Mouse (Mus musculus) heart, adult 11 months (tissue): Measurements from ENCODE around the gene Rabggtb.
A peak's percentile ranks its signal among the peaks of the same experiment; 100 is the strongest.

Source experiments
- DNase-seq: peaks from one replicate; pipeline ENCODE4 v3.0.0; 2022

The Rabggtb gene

DNA sequence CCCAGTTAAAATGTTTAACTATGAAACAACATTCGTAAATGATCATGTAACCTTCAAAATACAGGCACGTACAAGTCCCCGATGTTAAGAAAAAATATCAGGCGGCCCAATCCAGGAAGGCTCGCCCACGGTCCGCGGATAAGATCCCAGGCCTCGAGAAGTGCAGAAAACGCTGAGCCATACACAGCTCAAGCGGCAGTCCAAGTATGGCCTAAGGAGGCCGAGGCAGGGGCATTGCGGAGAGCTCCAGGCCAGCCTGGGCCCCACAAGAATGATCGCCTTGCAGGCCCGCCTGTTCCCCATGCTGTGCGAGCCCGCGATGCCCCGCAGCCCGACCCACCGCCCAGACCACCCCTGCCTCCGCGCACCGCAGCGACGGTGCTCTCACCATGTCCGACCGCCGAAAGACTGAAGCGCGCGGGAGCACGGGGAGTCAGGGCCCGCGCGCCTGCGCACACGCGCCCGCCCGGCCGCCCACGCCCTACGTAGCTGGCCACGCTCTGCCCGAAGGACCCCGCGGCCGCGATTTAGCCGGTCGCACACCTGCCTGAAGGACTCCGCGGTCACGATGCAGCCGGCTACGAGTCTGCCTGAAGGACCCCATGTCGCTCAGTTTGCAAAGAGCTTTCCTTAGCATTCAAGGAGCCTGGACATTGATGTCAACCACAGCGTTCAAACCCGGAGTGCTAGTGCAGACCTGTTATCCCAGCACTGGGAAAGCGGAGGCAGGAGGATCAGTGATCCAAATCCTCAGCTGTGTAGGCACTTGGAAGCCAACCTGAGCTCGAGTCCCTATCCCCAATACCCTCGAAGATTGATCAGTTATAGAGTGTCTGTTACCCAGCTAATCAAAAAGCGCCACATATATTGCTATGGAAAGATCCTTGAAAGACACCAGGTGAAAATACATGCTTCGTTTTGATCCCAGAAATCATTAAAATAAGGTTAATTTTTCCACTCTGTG is at the start of gene Rabggtb:
Rabggtb (minus strand) TSS at position 464 of the 964 bp plus-strand sequence.
- DNase-seq = peak; percentile 100

DNA sequence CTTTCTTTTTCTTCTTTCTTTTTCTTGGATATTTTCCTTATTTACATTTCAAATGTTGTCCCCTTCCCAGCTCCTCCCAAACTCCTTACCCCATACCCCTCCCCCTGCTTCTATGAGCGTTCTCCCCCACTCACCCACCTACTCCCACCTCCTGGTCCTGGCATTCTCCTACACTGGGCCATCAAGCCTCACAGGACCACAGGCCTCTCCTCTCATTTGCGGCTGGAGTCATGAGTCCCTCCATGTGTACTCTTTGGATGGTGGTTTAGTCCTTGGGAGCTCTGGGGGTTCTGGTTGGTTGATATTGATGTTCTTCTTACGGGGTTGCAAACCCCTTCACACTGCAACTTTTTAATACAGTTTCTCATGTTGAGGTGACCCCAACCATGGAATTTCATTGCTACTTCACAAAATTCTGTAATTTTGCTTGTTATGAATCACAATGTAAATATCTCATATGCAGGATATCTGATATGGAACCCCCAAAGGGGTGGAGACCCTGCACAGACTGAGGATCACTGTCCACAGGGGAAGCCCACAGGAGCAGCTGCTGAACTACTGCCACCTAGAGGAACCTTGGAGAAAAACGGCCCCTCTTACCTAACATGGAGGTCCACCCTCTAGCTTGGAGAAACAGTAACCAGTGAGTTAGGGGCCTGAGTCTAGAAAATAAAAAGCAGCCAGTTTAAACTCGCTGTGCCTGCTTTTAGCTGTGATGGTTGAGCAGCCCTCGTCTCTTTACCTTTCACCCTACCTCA is 49.0 kb upstream of the Rabggtb start:
- peak; percentile 87 for DNase-seq

DNA sequence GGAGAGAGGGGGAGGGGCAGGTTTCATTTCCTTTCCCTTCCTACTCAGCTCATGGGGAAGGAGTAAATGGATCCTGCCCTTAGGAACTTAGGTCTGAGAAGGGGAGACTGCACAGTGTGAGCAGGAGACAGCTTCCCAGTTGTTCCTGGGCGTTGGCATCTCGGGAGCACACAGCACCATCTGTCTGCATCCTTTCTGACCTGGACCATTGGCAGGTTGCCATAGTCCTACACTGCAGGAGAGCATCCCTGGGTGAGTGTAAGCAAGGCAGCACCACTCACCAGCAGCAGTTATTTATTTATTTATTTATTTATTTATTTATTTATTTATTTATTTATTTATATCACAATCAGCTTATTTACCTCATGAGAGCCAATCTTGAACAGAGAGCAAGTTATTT is 48.1 kb upstream of the Rabggtb start:
- peak; percentile 75 for DNase-seq

DNA sequence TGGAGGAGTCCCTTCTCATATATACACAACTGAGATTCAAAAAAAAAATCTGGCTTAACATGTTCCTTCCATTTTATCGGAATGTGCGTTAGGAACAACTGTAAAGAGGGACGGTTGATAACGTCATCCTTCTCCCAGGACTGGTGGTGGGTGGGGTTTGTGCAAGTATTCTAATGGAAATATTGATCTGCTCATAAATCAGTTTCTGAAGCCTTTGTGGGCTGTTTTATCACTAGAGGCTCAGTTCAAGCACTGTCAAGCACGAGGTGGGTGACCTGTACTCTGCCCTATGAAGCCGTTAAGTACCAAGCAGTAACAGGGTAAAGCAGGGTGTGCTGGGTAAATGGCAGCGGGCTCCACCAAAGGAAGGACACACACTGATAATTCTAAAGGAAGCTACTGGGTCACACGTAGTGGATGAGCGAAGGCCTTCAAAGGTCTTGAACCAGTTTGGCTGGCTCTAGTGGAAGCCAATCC is 47.0 kb upstream of the Rabggtb start:
- peak; percentile 68 for DNase-seq

DNA sequence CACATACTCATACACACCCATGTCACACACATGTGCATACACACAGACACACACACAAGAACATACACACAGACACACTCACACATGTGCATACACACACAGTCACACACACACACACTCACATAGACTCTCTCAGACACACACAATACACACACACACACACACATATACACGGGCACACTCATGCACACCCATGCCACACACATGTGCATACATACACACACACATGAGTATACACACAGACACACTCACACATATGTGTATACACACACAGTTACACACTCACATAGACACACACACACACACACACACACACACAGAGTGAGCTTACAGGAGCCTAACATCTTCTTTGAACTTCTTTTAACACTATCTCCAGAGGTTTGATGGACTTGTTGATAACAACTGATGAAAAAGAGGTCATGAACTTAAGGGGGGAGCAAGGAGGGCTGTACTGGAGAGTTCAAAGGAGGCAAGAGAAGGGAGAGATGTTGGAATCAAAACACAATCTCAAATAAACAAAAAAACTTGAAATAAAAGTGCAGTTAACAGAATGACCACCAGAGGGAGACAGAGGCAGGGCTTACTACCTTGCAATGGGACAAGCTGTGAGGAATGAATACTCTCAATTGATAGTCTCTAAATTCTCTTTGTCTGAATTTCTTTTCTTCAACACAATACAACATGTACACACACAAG is 46.4 kb upstream of the Rabggtb start:
- DNase-seq = peak; percentile 77

DNA sequence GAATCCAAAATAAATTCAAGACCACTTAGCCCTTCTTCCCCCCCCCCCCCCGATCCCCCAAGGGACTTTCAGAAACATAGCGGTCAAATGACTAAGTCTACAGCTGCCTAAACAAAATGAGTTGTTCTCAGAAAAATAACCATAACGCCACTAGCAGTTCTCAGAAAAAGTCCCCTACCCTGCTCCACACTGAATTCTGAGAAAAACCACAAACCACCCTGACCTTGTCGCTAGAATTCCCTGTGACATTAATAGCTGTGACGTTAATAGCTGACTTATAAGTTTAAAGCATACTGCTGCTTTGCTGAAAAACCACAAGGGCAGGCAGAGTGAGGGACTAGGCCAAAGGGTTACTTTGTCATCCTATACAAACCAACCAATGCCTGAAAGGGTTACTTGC is 45.1 kb upstream of the Rabggtb start:
- no peak for DNase-seq

DNA sequence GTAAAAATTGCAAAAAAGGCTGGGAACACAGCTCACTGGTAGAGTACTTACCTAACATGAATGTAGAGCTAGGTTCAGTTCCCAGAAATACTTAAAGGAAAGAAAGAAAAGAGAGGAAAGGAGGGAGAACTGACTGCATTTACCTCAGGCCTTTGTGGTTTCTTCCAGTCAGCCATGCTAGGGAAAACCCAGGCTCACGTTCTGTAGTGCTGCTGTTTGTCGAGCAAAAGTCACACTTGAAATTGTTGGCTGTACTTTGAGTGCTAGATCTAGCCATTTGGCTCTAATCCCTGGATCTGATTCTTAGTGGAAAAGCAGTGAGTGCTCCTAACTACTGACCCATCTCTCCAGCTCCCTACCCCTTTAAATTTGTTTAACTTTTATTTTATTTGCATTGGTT is 35.4 kb upstream of the Rabggtb start:
- no peak for DNase-seq

DNA sequence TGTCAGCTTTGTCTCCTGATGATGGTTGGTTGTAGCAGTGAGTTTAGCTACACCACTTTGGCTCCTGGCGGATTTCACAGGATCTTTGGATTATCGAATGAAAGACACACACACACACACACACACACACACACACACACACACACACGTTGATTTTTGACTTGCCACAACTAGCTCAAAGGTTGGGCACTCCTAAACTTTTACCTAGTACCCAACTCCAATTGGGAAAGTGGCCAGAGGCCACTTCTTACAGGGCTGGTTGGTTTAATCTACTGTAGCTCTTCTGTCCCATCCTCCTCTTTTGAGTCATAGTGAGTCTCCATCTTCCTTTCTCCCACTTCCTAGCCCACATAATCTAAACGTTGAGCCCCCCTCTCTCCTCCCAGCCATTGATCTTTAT is 34.5 kb upstream of the Rabggtb start:
- no peak for DNase-seq

DNA sequence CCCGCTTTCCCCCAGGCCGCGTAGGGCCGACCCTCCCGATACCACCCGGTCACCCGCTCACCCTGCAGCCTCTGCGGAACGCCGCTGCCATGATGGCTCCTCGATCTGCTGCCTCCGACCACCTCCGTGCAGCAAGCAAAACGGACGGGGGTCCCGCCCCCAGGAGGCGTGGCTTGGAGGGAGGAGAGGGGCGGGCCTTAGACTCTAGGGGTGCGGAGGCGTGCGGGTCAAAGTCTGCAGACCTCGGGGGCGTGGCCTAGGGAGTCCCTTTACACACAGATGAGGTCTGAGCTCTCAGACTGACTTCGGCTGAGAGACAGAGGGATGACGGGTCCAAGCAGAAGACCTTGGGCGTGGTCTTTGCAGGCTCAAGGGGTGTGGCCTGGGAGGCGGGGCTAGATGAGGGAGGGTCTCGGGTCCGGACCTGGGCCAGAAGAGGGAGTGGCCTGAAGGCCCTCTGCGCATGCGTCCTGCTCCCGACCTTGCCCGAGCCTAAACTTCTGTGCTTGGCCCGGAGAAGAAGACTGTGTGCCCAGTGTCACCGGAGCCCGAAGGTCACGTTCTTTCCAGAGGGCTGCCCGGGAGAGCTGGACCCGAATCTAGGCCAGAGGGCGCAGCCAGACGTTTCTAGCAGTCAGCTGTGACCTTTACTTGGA is 31.7 kb upstream of the Rabggtb start, which contains the start of gene Acadm:
Acadm (minus strand) TSS at position 298 of the 656 bp plus-strand sequence.
- peak; percentile 100 for DNase-seq

DNA sequence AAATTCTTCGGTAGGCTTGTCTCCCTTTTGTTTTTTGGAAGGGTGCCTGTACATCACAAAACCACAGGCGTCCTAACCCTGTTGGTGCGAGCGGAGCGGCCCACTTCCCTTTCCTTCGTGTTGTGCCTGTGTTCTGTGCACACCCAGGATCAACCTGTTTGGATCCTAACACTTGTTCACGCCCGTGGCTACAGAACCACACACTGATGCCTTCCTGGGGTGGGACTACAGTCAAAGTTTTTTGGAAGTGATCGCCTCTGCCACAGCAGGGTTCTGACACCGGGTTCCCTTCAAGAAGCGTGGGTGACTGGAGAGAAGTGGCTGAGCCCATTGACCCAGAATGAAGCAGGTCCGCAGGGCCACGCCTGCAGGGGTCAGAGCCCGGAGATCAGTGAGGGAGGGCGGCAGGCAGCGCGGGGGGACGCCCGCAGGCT is 31.1 kb upstream of the Rabggtb start:
- no peak for DNase-seq

DNA sequence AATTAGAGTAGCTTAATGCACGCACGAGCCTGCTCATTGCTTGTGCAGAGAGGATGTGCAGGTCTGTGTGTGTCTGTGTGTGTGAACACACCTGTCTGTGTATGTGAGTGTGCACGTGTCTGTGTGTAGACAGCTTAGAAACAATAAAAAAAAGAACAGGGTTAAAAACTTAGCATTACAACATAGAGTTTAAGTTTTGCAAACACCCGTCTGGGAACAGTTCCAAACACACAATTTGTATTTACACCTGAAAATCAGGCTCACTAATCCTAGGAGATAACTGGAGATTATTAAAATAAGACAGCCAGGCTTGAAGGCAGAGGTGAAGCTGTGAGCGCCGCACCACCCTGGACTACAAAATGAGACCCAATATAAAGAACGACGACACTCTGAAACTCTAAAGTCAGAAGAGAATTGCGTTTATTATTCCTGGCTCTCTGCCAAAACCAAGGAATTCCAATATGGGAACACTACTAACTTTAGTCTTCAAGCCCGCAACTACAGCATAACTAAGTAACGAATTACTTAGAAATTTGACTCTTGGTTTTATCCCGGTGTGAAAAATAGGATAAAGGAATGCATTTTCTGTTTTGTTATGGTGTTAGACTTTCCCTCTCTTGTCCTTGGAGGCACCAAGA is 30.3 kb upstream of the Rabggtb start:
- DNase-seq = no peak

DNA sequence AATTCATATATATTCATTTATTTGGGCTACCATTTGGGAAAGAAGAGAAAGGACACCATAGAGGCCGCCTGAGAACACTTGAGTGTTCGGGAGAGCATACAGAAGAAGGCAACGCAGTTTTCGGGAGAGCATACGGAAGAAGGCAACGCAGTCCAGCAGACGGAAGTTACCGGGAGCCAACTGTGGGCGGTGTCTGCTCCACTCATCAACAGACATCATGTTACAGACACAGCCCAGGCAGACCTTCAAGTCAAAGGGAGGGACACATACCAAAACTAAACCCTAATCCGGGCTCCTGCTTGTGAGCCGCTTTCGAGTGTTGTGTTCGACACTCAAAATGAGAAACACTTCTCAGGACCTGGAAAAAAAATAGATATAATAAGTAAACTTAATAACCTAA is 28.8 kb upstream of the Rabggtb start:
- peak; percentile 92 for DNase-seq

DNA sequence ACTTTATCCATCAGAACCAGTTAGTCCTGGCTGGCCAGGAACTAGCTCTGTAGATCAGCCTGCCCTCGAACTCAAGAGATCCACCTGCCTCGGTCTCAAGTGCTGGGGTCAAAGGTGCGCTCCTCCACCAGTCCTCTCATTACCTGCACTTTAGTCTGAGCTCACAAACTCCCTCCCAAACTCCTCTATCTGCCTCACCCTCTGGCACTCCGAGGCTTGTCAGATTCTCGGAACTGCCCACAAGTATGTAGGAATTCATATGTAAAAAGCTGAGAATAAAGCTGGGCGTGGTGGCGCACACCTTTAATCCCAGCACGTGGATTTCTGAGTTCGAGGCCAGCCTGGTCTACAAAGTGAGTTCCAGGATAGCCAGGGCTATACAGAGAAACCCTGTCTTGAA is 27.7 kb upstream of the Rabggtb start:
- DNase-seq = no peak

DNA sequence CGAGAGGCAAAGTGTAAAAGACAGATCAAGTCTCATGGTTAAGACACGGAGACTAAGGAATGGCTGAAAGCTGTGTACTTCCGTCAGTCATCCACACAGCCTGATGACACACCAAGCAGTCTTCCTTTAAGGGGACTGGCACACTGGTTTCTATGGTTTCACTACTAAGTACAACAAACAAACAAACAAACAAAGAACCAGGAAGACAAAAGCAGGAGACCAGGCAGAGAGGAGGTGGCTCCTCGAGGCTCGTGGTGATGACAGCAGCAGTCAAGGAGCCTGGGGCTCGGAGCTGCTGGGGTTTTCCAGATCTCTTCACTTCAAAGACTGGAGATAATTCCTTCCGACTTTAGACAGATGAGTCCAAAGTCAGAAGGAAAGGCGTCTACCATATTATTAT is 27.2 kb upstream of the Rabggtb start:
- DNase-seq = no peak

DNA sequence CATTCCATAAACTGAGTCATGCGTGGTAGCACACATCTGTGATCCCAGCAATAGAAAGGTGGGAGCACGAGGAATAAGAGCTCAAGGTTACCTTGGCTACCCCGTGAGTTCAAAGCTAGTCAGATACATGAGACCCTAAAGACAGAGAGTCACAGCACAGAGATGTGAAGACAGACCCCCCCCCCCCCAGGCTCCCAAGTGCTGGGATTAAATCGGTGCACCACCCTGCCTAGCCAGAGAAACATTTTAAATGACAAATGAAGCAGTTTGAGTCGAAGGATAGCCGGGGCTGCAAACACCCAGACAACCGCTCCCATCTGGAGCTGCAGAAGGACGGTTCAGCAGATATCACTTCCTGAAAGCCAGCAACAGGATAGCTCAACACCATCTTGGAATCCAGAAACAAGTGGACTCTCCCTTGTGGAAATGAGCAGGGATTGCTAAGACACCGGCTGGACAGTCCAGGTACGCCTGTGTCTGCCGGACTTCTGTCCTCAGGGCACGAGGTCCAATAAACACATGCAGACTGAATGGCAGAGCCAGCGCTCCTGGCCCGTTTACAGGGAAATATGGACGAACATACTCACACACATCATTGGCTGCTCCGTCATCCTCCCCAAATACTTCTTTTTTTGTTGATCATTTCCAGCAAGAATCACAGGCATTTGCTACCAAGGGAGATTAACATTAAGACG is 24.5 kb upstream of the Rabggtb start:
- DNase-seq = no peak

DNA sequence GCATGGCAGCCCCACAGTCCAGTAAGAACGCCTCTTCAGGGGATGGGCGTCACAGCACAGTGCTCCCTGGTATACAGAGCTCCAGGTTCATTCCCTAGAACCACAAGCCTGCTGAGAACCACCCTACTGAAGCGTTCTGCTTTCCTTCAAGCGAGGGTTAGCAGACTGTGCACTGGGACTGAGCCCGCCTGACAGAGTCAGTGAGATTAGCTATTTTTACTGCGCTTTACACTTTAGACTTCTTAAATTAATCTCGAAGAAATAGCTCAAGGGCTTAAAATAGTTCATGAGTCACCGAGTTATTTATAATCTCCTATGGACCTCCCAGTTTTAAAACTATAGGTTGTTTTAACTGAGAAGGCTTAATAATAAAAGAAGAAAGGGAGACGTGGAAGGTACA is 23.1 kb upstream of the Rabggtb start:
- peak; percentile 91 for DNase-seq

DNA sequence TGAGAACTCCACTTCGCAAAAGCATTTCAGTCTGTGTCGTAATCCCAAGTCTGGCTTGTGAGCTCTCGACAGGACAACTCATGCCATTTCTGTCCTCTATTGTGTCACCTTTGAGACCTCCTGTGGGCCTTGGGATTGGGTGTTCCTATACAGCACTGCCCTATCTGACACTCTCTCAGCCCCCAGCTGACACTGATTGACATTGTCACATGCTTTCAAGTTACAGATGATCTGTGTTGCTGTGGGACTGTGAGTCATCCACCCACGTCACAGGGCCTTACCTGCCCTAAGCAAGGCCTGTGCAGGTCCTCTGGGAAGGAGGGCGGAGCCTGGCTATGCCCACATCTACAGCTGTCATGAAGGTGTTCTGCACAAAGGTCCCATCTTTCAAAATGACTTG is 19.7 kb upstream of the Rabggtb start:
- DNase-seq = no peak

DNA sequence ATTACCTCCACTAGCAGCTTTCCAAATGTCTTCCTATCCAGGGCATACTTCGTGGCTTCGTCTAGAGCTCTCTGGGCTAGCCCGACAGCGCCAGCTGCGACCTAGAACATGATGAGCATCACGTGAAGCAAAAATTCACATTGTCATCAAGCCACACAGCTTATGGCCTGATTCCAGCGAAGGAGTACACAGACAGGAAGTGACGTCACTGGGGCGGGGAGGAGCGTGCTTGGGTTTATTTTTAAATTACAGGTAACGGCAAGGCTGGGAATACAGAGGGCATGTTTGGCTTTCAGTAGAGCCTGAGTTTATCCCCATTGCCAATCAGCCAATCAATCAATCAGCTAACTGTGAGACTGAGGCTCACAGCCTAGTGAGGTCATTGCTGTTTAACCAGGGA is 16.7 kb upstream of the Rabggtb start:
- DNase-seq = peak; percentile 64

DNA sequence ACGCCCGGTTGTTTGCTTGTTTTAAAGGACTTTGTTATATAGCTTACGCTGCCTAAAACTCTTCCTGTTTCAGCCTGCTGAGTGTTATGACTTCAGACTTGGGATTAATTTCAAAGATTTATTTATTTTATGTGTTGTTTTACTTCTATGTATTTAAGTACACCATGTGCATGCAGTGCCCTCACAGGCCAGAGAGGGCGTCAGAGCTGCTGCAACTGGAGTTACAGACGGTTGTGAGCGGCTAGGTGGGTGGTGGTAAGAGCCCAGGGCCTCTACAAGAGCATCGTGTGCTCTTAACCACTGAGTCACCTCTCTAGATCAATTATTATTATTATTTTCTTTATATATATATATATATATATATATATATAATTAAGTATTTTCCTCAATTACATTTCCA is 13.5 kb upstream of the Rabggtb start:
- no peak for DNase-seq

DNA sequence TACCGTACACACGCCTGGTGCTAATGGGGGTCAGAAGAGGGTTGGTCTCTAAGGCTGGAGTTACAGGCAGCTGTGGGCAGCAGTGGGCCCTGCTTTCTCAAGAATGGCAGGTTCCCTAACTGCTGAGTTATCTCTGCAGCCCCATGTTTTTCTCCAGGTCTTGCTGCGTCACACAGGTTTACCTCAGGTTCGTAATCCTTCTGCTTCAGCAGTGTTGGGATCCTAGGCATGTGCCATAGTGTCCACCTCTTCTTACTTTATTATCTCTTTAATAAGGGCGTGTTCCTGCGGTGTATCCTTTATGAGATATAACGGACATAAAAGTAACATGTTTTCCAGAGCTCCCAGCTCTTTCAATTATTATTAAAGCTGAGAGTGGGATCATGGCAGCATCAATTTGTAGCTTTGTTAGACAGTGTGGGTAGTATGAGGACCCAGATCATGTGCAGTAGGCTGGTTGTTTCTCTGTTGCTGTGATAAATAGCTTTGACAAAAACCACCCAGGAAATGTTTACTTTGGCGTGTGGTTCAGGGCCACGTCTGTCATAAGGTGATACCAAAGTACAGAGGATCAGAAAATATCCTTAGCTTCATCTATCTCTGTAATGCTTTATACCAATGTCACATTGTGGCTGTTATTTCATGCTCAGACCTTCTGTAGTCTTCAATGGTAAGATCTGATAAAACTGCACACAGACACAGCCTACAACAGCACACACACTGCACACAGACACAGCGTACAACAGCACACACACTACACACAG is 8.5 kb upstream of the Rabggtb start:
- DNase-seq = no peak

DNA sequence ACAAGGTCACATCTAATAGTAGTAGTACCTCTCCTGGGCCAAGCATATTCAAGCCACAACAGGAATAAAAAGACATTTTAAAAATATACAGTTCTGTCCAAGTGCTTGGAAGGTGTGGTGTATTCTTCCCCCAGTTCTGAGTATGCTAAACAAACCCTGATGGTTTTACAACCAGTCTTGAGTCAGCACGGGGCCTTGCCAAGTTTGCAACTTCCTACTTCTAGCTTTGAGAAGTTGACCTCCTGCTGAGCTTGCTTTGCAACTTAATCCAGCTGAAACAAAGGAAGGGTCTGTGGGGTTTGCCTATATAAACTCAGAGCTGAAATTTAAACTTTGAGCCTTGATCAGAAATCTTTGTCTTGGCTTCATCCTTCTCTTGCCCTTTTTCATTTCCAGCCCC is 4.4 kb upstream of the Rabggtb start:
- no peak for DNase-seq
